Mouse (Mus musculus): Measurements from ENCODE around the gene Rer1. TPM values are rescaled to one million over a fixed set of nuclear protein-coding genes. Genes with fewer than 3 reads are reported as not detected.
A peak's percentile ranks its signal among the peaks of the same experiment; 100 is the strongest.

Gene Rer1
- total RNA-seq, 2 experiments from 2014 or later: 67.0 to 72.9 TPM

- no peak for DNase-seq
Observed at GRCm38 (mm10) chr4:155117396-155117978, 31.3 kb upstream of the Rer1 start.

GRCm38 (mm10) chr4:155116607-155117006 is 30.4 kb upstream of the Rer1 start:
- intact Hi-C loops (cut with DNase I): no loop called here
- no peak for DNase-seq

More at GRCm38 (mm10) chr4:155117396-155117978, 31.3 kb upstream of the Rer1 start:
- intact Hi-C loops (cut with DNase I): no loop called here

- no peak for DNase-seq
- intact Hi-C loops (cut with DNase I): no loop called here
Observed at GRCm38 (mm10) chr4:155113766-155114410, 27.7 kb upstream of the Rer1 start.

- intact Hi-C loops (cut with DNase I): no loop called here
- no peak for DNase-seq
Observed at GRCm38 (mm10) chr4:155109471-155109870, 23.3 kb upstream of the Rer1 start.

- intact Hi-C loops (cut with DNase I): no loop called here
Observed at GRCm38 (mm10) chr4:155107886-155108285, 21.7 kb upstream of the Rer1 start.

GRCm38 (mm10) chr4:155098572-155098971 is 12.4 kb upstream of the Rer1 start:
- intact Hi-C loops (cut with DNase I): no loop called here
- no peak for DNase-seq

More at GRCm38 (mm10) chr4:155107886-155108285, 21.7 kb upstream of the Rer1 start:
- no peak for DNase-seq

DNA sequence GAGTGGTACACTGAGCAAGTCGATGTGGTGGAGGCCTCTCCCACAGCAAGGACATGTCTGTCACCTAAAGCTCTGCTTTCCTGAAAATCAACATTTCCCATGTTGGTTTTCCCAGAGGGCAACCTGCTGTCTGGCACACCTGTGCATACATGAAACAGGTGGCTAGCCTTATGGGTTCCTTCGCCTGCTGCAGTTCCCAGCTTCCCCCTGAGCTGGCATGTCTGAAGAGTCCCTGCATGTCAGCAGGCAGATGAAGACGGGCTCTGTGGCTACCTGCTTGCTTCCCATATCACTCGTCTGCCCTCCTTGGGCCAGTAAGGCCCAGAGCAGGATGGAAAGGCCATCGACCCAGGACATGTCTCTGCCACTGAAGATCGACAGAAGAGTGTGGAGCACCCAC is 11.3 kb upstream of the Rer1 start:
- no peak for DNase-seq
- intact Hi-C loops (cut with DNase I): no loop called here

DNA sequence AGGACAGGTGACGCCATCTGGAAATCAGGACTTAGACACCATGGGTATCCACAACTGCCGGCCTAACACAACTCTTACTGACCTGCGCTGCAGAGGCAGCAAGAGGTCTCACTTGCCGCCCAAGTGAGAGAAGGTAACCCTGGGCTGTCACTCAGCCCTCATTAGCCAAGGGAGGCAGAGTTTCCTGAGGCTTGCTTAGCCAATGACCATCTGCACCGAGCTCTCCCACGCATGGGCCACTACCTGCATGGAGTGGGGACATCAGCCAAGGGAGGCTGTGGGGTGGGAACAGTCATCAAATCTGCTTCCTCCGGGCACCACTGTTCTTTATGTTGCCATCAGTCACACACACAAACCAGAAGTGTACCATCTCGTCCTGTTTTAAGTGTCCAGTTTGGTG is 9.8 kb upstream of the Rer1 start:
- intact Hi-C loops (cut with DNase I): loop anchor here (1.0 to 2.0 kb wide), 4 partner anchors 33 to 212 kb away; partner anchors contain the start of gene Faap20
- DNase-seq: no peak

- peak; percentile 83 to 86 for DNase-seq
- intact Hi-C loops (cut with DNase I): loop anchor here (1.0 to 2.0 kb wide), 4 partner anchors 33 to 213 kb away; partner anchors contain the start of gene Faap20
Observed at GRCm38 (mm10) chr4:155095238-155095900, 9.2 kb upstream of the Rer1 start.

GRCm38 (mm10) chr4:155094565-155094964 is 8.4 kb upstream of the Rer1 start:
- intact Hi-C loops (cut with DNase I): loop anchor here (2.0 kb wide), 1 partner anchor 34 kb away; no protein-coding TSS in a partner anchor
- DNase-seq: peak; percentile 51 to 64

DNA sequence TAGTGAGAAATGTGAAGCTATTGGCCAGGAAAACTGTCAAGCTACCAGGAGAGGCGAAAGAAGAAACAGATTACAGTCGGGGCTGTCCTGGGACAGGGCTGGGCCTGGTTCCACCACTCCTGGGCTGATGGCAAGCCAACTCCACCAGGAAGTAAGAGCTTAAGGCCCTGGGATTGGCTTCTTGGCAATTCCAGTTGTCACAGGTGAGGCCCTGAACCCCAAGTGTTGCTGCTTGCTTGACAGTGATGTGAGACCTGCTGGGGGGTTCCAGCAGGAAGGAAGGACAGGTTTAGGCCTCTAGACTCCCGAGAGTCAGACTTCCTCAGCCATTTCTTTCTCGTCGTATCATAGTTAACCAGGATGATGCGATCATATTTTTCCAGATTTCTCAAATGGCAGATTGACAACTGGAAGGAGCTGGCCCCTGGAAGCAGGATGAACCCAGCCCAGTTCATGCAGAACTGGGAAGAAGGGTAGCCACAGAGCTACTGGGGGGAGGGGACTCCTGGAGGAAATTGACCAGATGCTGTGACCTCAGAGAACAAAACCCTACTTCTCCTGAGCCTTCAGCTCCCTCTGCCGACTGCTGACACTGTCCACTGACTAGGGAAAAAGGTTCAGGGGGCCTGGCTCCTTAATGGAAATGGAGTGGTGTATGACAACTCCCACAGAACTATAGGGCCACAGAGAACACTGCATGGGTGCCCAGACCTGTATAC is 7.4 kb upstream of the Rer1 start:
- intact Hi-C loops (cut with DNase I): loop anchor here (2.0 kb wide), 1 partner anchor 35 kb away; no protein-coding TSS in a partner anchor

GRCm38 (mm10) chr4:155092718-155093430 is 6.7 kb upstream of the Rer1 start:
- intact Hi-C loops (cut with DNase I): no loop called here
- DNase-seq: no peak

More for the DNA sequence above, 7.4 kb upstream of the Rer1 start:
- DNase-seq: no peak

GRCm38 (mm10) chr4:155090688-155091449 is 4.7 kb upstream of the Rer1 start:
- intact Hi-C loops (cut with DNase I): no loop called here
- DNase-seq: no peak

- no peak for DNase-seq
- intact Hi-C loops (cut with DNase I): no loop called here
Observed at GRCm38 (mm10) chr4:155090147-155090546, 4.0 kb upstream of the Rer1 start.

DNA sequence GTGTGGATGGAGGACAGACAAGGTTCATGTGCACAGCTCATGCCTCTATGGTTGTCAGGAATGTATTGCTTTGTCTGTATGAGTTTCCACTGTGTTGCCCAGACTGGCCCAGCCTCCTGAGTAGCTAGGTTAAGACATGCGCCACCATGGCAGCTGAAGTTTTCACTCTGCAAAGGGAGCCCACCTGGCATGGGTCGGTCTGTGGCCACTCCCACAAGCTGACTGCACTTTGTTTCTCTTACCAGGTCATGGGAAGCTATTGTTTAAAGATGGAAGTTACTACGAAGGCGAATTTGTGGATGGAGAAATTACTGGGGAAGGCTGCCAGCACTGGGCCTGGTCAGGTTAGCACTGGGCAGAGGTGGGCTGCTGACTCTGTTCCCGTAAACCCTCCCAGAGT is 3.1 kb upstream of the Rer1 start:
- no peak for DNase-seq
- intact Hi-C loops (cut with DNase I): no loop called here

DNA sequence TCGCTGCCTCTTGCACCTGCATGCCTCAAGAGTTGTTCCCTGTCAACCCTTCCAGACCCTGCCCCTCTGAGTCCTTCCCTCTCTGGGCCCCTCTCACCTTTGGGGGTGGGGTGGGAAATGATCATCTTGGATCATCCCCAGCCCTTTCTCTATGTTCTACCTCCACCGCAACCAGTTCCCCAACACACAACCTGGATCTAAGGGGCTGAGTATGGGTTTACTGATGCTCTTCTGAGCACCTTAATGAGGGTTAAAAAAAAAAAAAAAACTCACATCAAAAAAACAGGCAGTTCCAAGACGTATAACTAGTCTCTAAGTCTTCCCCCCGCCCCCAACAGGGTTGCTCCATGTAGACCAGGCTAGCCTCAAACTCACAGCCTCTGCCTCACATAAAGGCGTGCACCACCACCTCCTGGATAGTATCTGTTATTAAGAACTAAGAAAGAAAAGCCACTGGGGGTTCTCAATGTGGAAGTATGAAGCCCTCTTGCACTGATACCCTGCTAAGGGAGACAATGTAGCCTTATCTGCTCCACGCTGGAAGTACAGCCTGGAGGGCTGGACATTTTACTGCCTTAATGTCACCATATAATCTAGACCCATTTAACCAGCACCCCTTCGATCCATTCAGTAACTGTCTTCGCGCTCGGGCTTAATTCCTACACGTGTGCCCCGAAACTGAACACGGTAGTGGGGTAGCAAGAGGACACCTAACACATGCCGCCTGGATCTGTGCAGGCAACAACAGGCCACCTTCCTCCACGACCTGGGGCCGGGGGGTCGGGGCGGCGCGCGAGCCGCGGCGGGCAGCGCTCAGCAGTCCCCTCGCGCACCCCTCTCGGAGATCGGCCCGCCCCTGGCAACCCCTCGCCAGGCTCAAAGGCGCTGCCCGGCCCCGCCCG is 725 bp downstream of the Rer1 start:
- intact Hi-C loops (cut with DNase I): no loop called here
- DNase-seq: no peak

GRCm38 (mm10) chr4:155084351-155084750 is 1.8 kb downstream of the Rer1 start:
- intact Hi-C loops (cut with DNase I): no loop called here

GRCm38 (mm10) chr4:155083553-155083952 is 2.6 kb downstream of the Rer1 start:
- DNase-seq: no peak
- intact Hi-C loops (cut with DNase I): no loop called here

More at GRCm38 (mm10) chr4:155084351-155084750, 1.8 kb downstream of the Rer1 start:
- DNase-seq: no peak
